Mouse (Mus musculus) small intestine, adult 2 months (tissue): Measurements from ENCODE around the gene Aurkb.

Experiments
- CTCF ChIP-seq: fragments of 200-500 bp; IDR thresholded peaks from 2 replicates; pipeline ENCODE4 v1.5.1; 2012; ENCODE audit warnings: low read depth, mild to moderate bottlenecking, control low read depth, inconsistent platforms, low read length, moderate library complexity, mixed read lengths; ENCODE audit not compliant: insufficient replicate concordance, insufficient read length; ENCODE audit errors: extremely low read depth
- POLR2A ChIP-seq: fragments of 200-500 bp; IDR thresholded peaks from 2 replicates; pipeline ENCODE4 v1.6.1; 2012; ENCODE audit warnings: low read depth, mild to moderate bottlenecking, control low read depth, inconsistent platforms, low read length, moderate library complexity

GRCm38 (mm10) chr11:69065394-69065925, 20.0 kb downstream of the Aurkb start:
- no peak for TF ChIP-seq CTCF
- no peak for TF ChIP-seq POLR2A
